Mouse (Mus musculus) lung, embryonic 14.5 days (tissue): ENCODE results near the gene Pde7b. TPM values are rescaled to one million over a fixed set of nuclear protein-coding genes. Genes with fewer than 3 reads are reported as not detected.

Experiments
- ATAC-seq: fragments of 200-750 bp; cut with Nextera tagmentation; 2 replicates; pipeline ENCODE4 v1.8.0; 2017; ENCODE audit warnings: mild to moderate bottlenecking, moderate TSS enrichment, moderate library complexity; ENCODE audit not compliant: insufficient read depth
- DNase-seq: peaks from one replicate; pipeline ENCODE4 v3.0.0-alpha.2; 2015
- H3K27ac ChIP-seq: fragments of 300-500 bp; sonication (generic); 2 replicates; pipeline ENCODE4 v1.5.1; 2014; ENCODE audit warnings: low read depth, mild to moderate bottlenecking, moderate library complexity
- H3K27me3 ChIP-seq: fragments of 300-500 bp; sonication (generic); 2 replicates; pipeline ENCODE4 v1.6.1; 2014; ENCODE audit warnings: low read length, control low read depth; ENCODE audit not compliant: insufficient read depth
- H3K36me3 ChIP-seq: fragments of 300-500 bp; sonication (generic); 2 replicates; pipeline ENCODE4 v1.6.1; 2014; ENCODE audit warnings: control low read depth; ENCODE audit not compliant: insufficient read depth
- H3K4me1 ChIP-seq: fragments of 300-500 bp; sonication (generic); 2 replicates; pipeline ENCODE4 v1.6.1; 2014; ENCODE audit warnings: antibody characterized with exemption, control low read depth; ENCODE audit not compliant: insufficient read depth
- H3K4me2 ChIP-seq: fragments of 300-500 bp; sonication (generic); 2 replicates; pipeline ENCODE4 v1.6.1; 2014; ENCODE audit warnings: mild to moderate bottlenecking
- H3K4me3 ChIP-seq: fragments of 300-500 bp; sonication (generic); 2 replicates; pipeline ENCODE4 v1.5.1; 2014; ENCODE audit warnings: low read depth, low read length
- H3K9ac ChIP-seq: fragments of 300-500 bp; sonication (generic); 2 replicates; pipeline ENCODE4 v1.6.1; 2014
- H3K9me3 ChIP-seq: fragments of 300-500 bp; sonication (generic); 2 replicates; pipeline ENCODE4 v1.6.1; 2016; ENCODE audit warnings: low read depth, low read length, control low read depth
- CTCF ChIP-seq: IDR thresholded peaks from 2 replicates; pipeline ENCODE4 v1.5.1; 2016; ENCODE audit warnings: antibody characterized with exemption, low read depth
- WGBS: fragments of 180-500 bp; shearing (Covaris S2); extraction: QIAGEN DNeasy Blood & Tissue Kit; methylation state at CpG from one replicate; pipeline ENCODE4 v1.1.7; 2014; 5-methylcytosine and 5-hydroxymethylcytosine counted together
- polyA plus RNA-seq: library from polyadenylated mRNA; unstranded; fragments of >200 nt; fragmentation: Nextera tagmentation; extraction: Ambion mirVana; gene quantifications from 2 replicates; pipeline ENCODE4 v1.2.1, GENCODE M21; 2014

Gene Pde7b
- polyA plus RNA-seq, 1 experiment from 2014 or later: 3.3 TPM

DNA sequence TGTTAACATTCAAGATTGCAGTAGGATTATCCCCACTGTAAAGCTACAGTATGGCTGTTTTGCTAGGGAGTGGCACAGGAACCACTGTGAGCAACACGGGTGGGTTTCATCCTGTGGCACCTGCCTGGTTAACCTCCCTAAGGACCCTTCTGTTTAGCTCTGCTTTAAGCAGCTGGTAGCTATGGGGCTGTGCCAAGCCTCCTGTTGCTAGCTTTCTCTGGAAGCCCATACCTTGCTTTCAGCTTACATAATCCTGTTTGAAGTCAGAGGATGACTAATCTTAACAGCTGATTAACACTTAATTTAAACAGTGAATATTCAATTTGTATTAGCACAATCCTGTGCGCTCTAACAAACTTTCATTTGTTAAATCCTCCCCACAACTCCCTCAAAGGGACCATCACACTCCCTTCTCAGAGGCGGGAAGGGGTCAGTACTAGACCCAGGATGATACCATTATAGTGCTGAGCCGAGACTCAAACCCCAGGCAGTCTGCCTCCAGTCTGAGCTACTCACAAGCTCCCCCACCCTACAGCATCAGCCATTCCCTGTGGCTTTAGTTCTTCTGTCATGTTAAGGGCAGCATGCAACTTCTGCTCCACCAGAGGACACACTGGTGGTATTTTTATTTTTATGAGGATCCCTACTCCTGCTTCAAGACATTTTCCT, 362.3 kb downstream of the Pde7b start:
- ATAC-seq (no peak; the same call in 1 of the 2 replicates), DNase-seq (no peak)
- no peaks in the 10 kb centered on the region for H3K4me1 ChIP-seq
- H3K4me3 ChIP-seq: no peak overlapping the region
- H3K27me3 ChIP-seq: no peaks in the 10 kb centered on the region
- TF ChIP-seq CTCF: no peak
- peaks cover 16% of the 10 kb centered on the region; the same call in 1 of the 2 replicates for H3K36me3 ChIP-seq
- no peak overlapping the region for H3K9ac ChIP-seq
- H3K27ac ChIP-seq: no peak overlapping the region
- H3K4me2 ChIP-seq: no peak overlapping the region
- WGBS: 48% methylated on average over 4 of the region's 4 CpGs
- peaks cover under 1% of the 10 kb centered on the region; the same call in 1 of the 2 replicates for H3K9me3 ChIP-seq

DNA sequence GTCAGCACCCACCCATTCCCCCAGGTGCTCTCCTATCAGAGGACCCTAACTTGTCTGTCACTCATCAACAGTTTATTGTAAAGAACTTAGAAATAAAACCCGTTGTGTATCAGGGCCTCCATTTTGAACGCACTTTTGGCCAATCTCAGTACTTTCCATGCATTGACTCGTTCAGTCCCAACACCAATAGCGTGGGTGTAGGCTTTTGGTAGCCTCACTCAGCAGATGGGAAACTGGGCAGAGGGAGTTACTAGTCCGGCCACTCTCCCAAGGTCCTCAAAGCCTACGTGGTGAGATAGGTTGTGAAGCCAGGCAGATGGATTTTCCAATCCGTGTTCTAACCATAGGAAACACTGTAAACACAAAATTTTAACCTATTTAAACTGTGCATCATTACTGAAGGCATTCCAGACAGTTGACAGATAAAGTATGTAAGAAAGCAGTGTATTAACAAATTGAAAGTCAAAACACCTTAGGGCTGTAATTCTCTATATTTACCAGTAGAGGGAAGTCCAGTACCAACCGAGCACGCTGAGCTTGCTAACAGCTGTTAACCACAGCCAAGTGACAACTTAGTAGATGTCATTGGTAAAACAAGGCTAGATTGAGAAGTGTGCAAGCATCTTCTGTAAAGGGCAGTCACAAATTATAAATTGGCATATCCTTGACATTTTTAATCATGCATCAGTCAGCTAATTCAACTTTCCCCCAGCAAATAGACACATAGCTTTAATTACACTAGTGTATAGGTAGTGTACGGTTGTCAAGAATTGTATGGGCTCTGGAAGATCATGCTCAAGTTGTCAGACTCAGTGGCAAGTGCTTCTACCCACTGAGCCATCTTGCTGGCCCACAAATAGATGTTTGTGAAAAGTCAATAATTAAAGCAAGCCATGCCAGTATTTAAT, 363.1 kb downstream of the Pde7b start:
- Histone ChIP-seq H3K27ac (no peak overlapping the region), H3K9me3 (no peaks in the 10 kb centered on the region), H3K4me2 (no peak overlapping the region), H3K27me3 (no peaks in the 10 kb centered on the region), H3K4me1 (no peaks in the 10 kb centered on the region), H3K9ac (no peak overlapping the region), H3K36me3 (peaks cover 19% of the 10 kb centered on the region; the same call in 1 of the 2 replicates), H3K4me3 (no peak overlapping the region)
- peak; percentile 79 for DNase-seq
- ATAC-seq: peak; percentile 70; the same call in 1 of the 2 replicates
- 55% methylated on average over 10 of the region's 10 CpGs for WGBS
- TF ChIP-seq CTCF: peak; percentile 87

DNA sequence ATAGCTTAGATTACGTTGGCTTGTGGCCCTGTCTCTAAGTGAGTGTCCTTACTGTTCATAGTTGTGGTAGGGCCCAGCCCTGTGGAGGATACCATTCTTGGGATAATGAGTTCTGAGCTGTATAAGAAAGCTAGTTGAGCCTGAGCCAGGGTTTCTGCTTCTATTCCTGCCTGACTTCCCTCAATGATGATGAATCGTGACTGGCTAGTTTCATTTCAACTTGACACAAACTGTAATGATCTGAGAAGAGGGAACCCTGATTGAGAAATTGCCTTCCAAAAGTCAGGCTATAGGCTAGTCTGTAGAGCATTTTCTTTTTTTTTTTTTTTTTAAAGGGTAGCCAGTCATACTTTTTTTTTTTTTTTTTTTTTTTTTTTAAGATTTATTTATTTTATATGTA, 376.0 kb downstream of the Pde7b start:
- no peak overlapping the region for H3K27ac ChIP-seq
- no peaks in the 10 kb centered on the region for H3K9me3 ChIP-seq
- no peak for TF ChIP-seq CTCF
- H3K36me3 ChIP-seq: peaks cover 29% of the 10 kb centered on the region
- no peak overlapping the region for H3K9ac ChIP-seq
- 0 out of 2 replicates have a peak overlapping the region, but pooled peaks have one; percentile 64 for H3K4me3 ChIP-seq
- no peaks in the 10 kb centered on the region for H3K27me3 ChIP-seq
- H3K4me1 ChIP-seq: no peaks in the 10 kb centered on the region
- DNase-seq: no peak
- peak overlapping the region; percentile 60; the same call in 1 of the 2 replicates for H3K4me2 ChIP-seq
- ATAC-seq: no peak
- 87% methylated on average over 2 of the region's 2 CpGs for WGBS

Other genes starting within 250 kb of the Pde7b start
- 7.9 and 8.1 TPM in 2 replicates for gene Ahi1, start 227.5 kb upstream of the Pde7b start, polyA plus RNA-seq